Mouse (Mus musculus) liver, adult 2 months (tissue): ENCODE results near the gene Fam160b1.

Experiments used
- CTCF ChIP-seq: fragments of 200-500 bp; IDR thresholded peaks from 2 replicates; pipeline ENCODE4 v1.5.1; 2011; ENCODE audit warnings: low read depth, low read length, control low read depth
- POLR2A ChIP-seq: fragments of 200-500 bp; IDR thresholded peaks from 2 replicates; pipeline ENCODE4 v1.6.1; 2011; ENCODE audit warnings: low read length, control low read depth; ENCODE audit not compliant: insufficient read depth; ENCODE audit errors: extremely low read depth

DNA sequence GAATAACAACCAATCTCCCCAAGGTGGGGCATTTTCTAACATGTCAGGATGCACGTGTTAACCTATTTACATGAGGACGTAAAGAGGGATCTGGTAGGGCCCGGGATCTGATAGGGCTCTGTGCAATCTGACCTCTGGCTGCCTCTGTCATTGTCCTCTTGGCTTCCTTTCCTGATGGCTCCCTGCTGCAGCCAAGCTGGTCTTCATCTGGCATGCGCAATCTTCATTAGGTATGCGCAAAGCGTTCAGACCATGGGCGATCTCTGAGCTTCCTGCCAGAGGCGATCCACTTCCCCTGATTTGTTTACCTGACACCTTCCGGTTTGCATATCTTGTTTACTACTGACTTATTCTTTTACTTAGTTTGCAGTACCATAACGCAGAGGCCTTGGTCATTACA lies 7.3 kb upstream of the Fam160b1 start:
- TF ChIP-seq CTCF, result no peak
- no peak for TF ChIP-seq POLR2A
